Mouse (Mus musculus) thymus, postnatal 14 days (tissue): ENCODE data around the gene Sgip1.

Experiments used
- DNase-seq: peaks from one replicate; pipeline ENCODE4 v3.0.0; 2021

Gene Sgip1

GRCm38 (mm10) chr4:102741287-102741686 is at the start of gene Sgip1:
Sgip1 (plus strand) TSS chr4:102741297.
- no peak for DNase-seq

GRCm38 (mm10) chr4:102691402-102691801 is 49.7 kb upstream of the Sgip1 start:
- no peak for DNase-seq

- DNase-seq, result no peak
Observed at GRCm38 (mm10) chr4:102697966-102698365, 43.1 kb upstream of the Sgip1 start.

- DNase-seq, result no peak
Observed at GRCm38 (mm10) chr4:102711731-102712130, 29.4 kb upstream of the Sgip1 start.

GRCm38 (mm10) chr4:102715532-102715931 is 25.6 kb upstream of the Sgip1 start:
- DNase-seq, result no peak

GRCm38 (mm10) chr4:102717123-102717828 is 23.8 kb upstream of the Sgip1 start:
- no peak for DNase-seq

- peak; percentile 28 for DNase-seq
Observed at GRCm38 (mm10) chr4:102719535-102719934, 21.6 kb upstream of the Sgip1 start.

- DNase-seq, result no peak
Observed at GRCm38 (mm10) chr4:102719951-102720350, 21.1 kb upstream of the Sgip1 start.

- DNase-seq, result no peak
Observed at GRCm38 (mm10) chr4:102724442-102724841, 16.7 kb upstream of the Sgip1 start.

- DNase-seq, result no peak
Observed at GRCm38 (mm10) chr4:102730976-102731375, 10.1 kb upstream of the Sgip1 start.

GRCm38 (mm10) chr4:102734022-102734657 is 7.0 kb upstream of the Sgip1 start:
- no peak for DNase-seq

GRCm38 (mm10) chr4:102753334-102754090 is 12.4 kb downstream of the Sgip1 start:
- DNase-seq, result no peak

GRCm38 (mm10) chr4:102759095-102759890 is 18.2 kb downstream of the Sgip1 start:
- peak; percentile 46 for DNase-seq

- DNase-seq, result peak; percentile 72
Observed at GRCm38 (mm10) chr4:102760042-102760821, 19.1 kb downstream of the Sgip1 start.

- DNase-seq, result no peak
Observed at GRCm38 (mm10) chr4:102762075-102762474, 21.0 kb downstream of the Sgip1 start.

- DNase-seq, result no peak
Observed at GRCm38 (mm10) chr4:102769070-102769469, 28.0 kb downstream of the Sgip1 start.

GRCm38 (mm10) chr4:102769936-102770335 is 28.8 kb downstream of the Sgip1 start:
- DNase-seq, result no peak

GRCm38 (mm10) chr4:102771598-102772357 is 30.7 kb downstream of the Sgip1 start:
- DNase-seq, result no peak

- DNase-seq, result peak; percentile 6
Observed at GRCm38 (mm10) chr4:102773225-102773624, 32.1 kb downstream of the Sgip1 start.

- DNase-seq, result no peak
Observed at GRCm38 (mm10) chr4:102773841-102774240, 32.7 kb downstream of the Sgip1 start.

GRCm38 (mm10) chr4:102774549-102774948 is 33.5 kb downstream of the Sgip1 start:
- DNase-seq, result no peak
